Mouse (Mus musculus) forebrain, embryonic 12.5 days (tissue): ENCODE measurements around the gene Gm38392. TPM values are rescaled to one million over a fixed set of nuclear protein-coding genes. Genes with fewer than 3 reads are reported as not detected.

Source experiments
- ATAC-seq: fragments of 200-750 bp; cut with Nextera tagmentation; 2 replicates; pipeline ENCODE4 v1.8.0; 2017; ENCODE audit warnings: moderate TSS enrichment; ENCODE audit not compliant: low FRiP score
- H3K27ac ChIP-seq: fragments of 300-500 bp; sonication (generic); 2 replicates; pipeline ENCODE4 v1.5.1; 2016; ENCODE audit warnings: mild to moderate bottlenecking
- H3K27me3 ChIP-seq: fragments of 300-500 bp; sonication (generic); 2 replicates; pipeline ENCODE4 v1.6.1; 2016; ENCODE audit warnings: mild to moderate bottlenecking
- H3K36me3 ChIP-seq: fragments of 300-500 bp; sonication (generic); replicated peaks from 2 replicates; pipeline ENCODE4 v1.6.1; 2016; ENCODE audit warnings: mild to moderate bottlenecking
- H3K4me1 ChIP-seq: fragments of 300-500 bp; sonication (generic); 2 replicates; pipeline ENCODE4 v1.6.1; 2016
- H3K4me2 ChIP-seq: fragments of 300-500 bp; sonication (generic); 2 replicates; pipeline ENCODE4 v1.6.1; 2016; ENCODE audit warnings: mild to moderate bottlenecking, moderate library complexity
- H3K4me3 ChIP-seq: fragments of 300-500 bp; sonication (generic); replicated peaks from 2 replicates; pipeline ENCODE4 v1.5.1; 2016; ENCODE audit warnings: mild to moderate bottlenecking
- H3K9ac ChIP-seq: fragments of 300-500 bp; sonication (generic); 2 replicates; pipeline ENCODE4 v1.6.1; 2016; ENCODE audit warnings: mild to moderate bottlenecking
- H3K9me3 ChIP-seq: fragments of 300-500 bp; sonication (generic); 2 replicates; pipeline ENCODE4 v1.6.1; 2016
- WGBS: fragments of 180-500 bp; shearing (Covaris S2); methylation state at CpG from one replicate; pipeline ENCODE4 v1.1.7; 2016; 5-methylcytosine and 5-hydroxymethylcytosine counted together
- microRNA-seq: library from miRNA; unstranded; fragments of <30 nt; microRNA quantifications from one replicate; pipeline ENCODE4, GENCODE M21; 2017
- polyA plus RNA-seq: library from polyadenylated mRNA; unstranded; fragments of >200 nt; fragmentation: Nextera tagmentation; extraction: Ambion mirVana; gene quantifications from 2 replicates; pipeline ENCODE4 v1.2.1, GENCODE M21; 2016

The Gm38392 gene
- polyA plus RNA-seq, 1 experiment from 2014 or later, result not detected

GRCm38 (mm10) chr3:88200161-88200971 lies 86.6 kb downstream of the Gm38392 start:
- Histone ChIP-seq H3K9ac (peak overlapping the region; percentile 98), H3K36me3 (no peaks in the 10 kb centered on the region), H3K4me1 (peaks cover 86% of the 10 kb centered on the region), H3K9me3 (no peaks in the 10 kb centered on the region), H3K27ac (peak overlapping the region; percentile 99), H3K4me2 (peak overlapping the region; percentile 88), H3K27me3 (peaks cover 48% of the 10 kb centered on the region), H3K4me3 (peak overlapping the region; percentile 60)
- WGBS, result 1% methylated on average over 61 of the region's 61 CpGs
- no peak for ATAC-seq

GRCm38 (mm10) chr3:88199541-88200110 lies 87.4 kb downstream of the Gm38392 start:
- Histone ChIP-seq H3K9ac (peak overlapping the region; percentile 98), H3K9me3 (no peaks in the 10 kb centered on the region), H3K36me3 (no peaks in the 10 kb centered on the region), H3K4me3 (peak overlapping the region; percentile 60), H3K27ac (peak overlapping the region; percentile 99), H3K4me2 (peak overlapping the region; percentile 88), H3K4me1 (peaks cover 78% of the 10 kb centered on the region), H3K27me3 (peaks cover 53% of the 10 kb centered on the region)
- ATAC-seq, result no peak
- WGBS, result 18% methylated on average over 2 of the region's 2 CpGs

- peak overlapping the region; percentile 99 for H3K27ac ChIP-seq
- peak overlapping the region; percentile 88 for H3K4me2 ChIP-seq
- no peaks in the 10 kb centered on the region for H3K36me3 ChIP-seq
- peaks cover 56% of the 10 kb centered on the region for H3K27me3 ChIP-seq
- H3K4me3 ChIP-seq, result peak overlapping the region; percentile 23
- peaks cover 71% of the 10 kb centered on the region for H3K4me1 ChIP-seq
- ATAC-seq, result peak; percentile 47; the same call in 1 of the 2 replicates
- peak overlapping the region; percentile 98 for H3K9ac ChIP-seq
- no peaks in the 10 kb centered on the region for H3K9me3 ChIP-seq
- under 1% methylated on average over 9 of the region's 9 CpGs for WGBS
Observed at GRCm38 (mm10) chr3:88198505-88199020, 88.4 kb downstream of the Gm38392 start.

- Histone ChIP-seq H3K4me3 (peak overlapping the region; percentile 16; the same call in 1 of the 2 replicates), H3K4me1 (peaks cover 65% of the 10 kb centered on the region), H3K27me3 (peaks cover 58% of the 10 kb centered on the region), H3K9ac (peak overlapping the region; percentile 98), H3K27ac (peak overlapping the region; percentile 99), H3K36me3 (no peaks in the 10 kb centered on the region), H3K4me2 (peak overlapping the region; percentile 88), H3K9me3 (no peaks in the 10 kb centered on the region)
- peak; percentile 73 for ATAC-seq
- WGBS, result 2% methylated on average over 10 of the region's 10 CpGs
Observed at GRCm38 (mm10) chr3:88197741-88198504, 89.1 kb downstream of the Gm38392 start.

Small RNA genes lying within 50 kb of the gene (microRNA-seq; reads per million reads assigned to microRNA genes)
- gene Gm25641 (not detected), gene Mir3093 (91.7 reads per million, percentile 48 among the genes with 10 or more reads in this experiment), gene Mir9-1 (not detected)

Other genes with a start within 250 kb of the Gm38392 start
- gene Gpatch4, start 244.1 kb downstream of the Gm38392 start, polyA plus RNA-seq, result 31.4 and 32.0 TPM in 2 replicates
- 121 and 132 TPM in 2 replicates for gene Naxe, start 228.7 kb downstream of the Gm38392 start, polyA plus RNA-seq
- 0.08 and 0.14 TPM in 2 replicates for gene Ttc24, start 208.9 kb downstream of the Gm38392 start, polyA plus RNA-seq
- gene Iqgap3, start 205.2 kb downstream of the Gm38392 start, polyA plus RNA-seq, result 24.9 and 27.3 TPM in 2 replicates
- gene Mef2d, start 144.8 kb downstream of the Gm38392 start, polyA plus RNA-seq, result 17.7 and 20.3 TPM in 2 replicates
- 0.28 TPM in 1 of 2 replicates, not detected in the other for gene Rhbg, start 32.5 kb downstream of the Gm38392 start, polyA plus RNA-seq
- gene Tsacc, start 9.8 kb upstream of the Gm38392 start, polyA plus RNA-seq, result 11.4 and 11.7 TPM in 2 replicates
- 627 and 646 TPM in 2 replicates for gene Cct3, start 9.9 kb upstream of the Gm38392 start, polyA plus RNA-seq
- 86.7 and 87.5 TPM in 2 replicates for gene Glmp, start 37.8 kb upstream of the Gm38392 start, polyA plus RNA-seq
- gene Tmem79, start 48.9 kb upstream of the Gm38392 start, polyA plus RNA-seq, result 1.9 and 3.3 TPM in 2 replicates
- gene Smg5, start 49.0 kb upstream of the Gm38392 start, polyA plus RNA-seq, result 80.0 and 81.2 TPM in 2 replicates
- gene Paqr6, start 77.4 kb upstream of the Gm38392 start, polyA plus RNA-seq, result 1.0 and 1.6 TPM in 2 replicates
- 0.18 TPM in 1 of 2 replicates, not detected in the other for gene Bglap3, start 85.5 kb upstream of the Gm38392 start, polyA plus RNA-seq
- not detected in 2 replicates for gene Bglap2, start 91.5 kb upstream of the Gm38392 start, polyA plus RNA-seq
- gene Bglap, start 97.3 kb upstream of the Gm38392 start, polyA plus RNA-seq, result not detected in 2 replicates
- gene Pmf1, start 123.1 kb upstream of the Gm38392 start, polyA plus RNA-seq, result 119 and 120 TPM in 2 replicates
- 22.7 and 24.9 TPM in 2 replicates for gene Slc25a44, start 137.9 kb upstream of the Gm38392 start, polyA plus RNA-seq
- gene Sema4a, start 174.0 kb upstream of the Gm38392 start, polyA plus RNA-seq, result 15.3 and 16.0 TPM in 2 replicates
- 23.2 and 25.8 TPM in 2 replicates for gene Lmna, start 222.7 kb upstream of the Gm38392 start, polyA plus RNA-seq
- 51.0 and 53.2 TPM in 2 replicates for gene Mex3a, start 245.2 kb upstream of the Gm38392 start, polyA plus RNA-seq